Mouse (Mus musculus) liver, embryonic 14.5 days (tissue): Measurements from ENCODE around the gene Psd.

Experiments used
- CTCF ChIP-seq: IDR thresholded peaks from 2 replicates; pipeline ENCODE4 v1.5.1; 2016; ENCODE audit warnings: antibody characterized with exemption, low read depth, control low read depth
- EP300 ChIP-seq: IDR thresholded peaks from 2 replicates; pipeline ENCODE4 v1.6.1; 2016; ENCODE audit warnings: antibody characterized with exemption, low read depth

DNA sequence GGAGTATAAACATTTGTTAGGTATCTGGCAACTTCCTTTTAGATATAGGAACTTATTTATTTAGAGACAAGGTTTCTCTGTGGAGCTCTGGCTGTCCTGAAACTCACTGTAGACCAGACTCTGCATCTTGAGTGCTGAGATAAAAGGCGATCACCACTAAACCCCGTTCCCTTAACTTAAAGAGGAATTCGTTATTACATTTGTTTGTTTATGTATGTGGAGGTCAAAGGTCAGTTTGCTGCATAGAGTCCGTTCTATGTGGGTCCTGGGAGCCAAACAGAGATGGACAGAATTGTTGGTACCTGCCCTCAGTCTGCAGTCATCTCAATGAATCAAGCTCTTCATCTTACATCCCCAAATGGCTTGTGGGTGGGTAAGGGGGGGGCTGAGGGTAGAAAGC, 48.9 kb upstream of the Psd start:
- TF ChIP-seq EP300 (no peak), CTCF (no peak)
